Mouse (Mus musculus): ENCODE results near the gene Etv3. TPM values are rescaled to one million over a fixed set of nuclear protein-coding genes. Genes with fewer than 3 reads are reported as not detected.

The Etv3 gene
- polyA plus RNA-seq, 1 experiment from 2014 or later, result 9.6 TPM

GRCm38 (mm10) chr3:87504330-87504729 is 20.9 kb upstream of the Etv3 start:
- peaks cover 10% of the 10 kb centered on the region for H3K4me1 ChIP-seq (replicated peaks)
- no peaks in the 10 kb centered on the region for H3K36me3 ChIP-seq
- no peaks in the 10 kb centered on the region for H3K9me3 ChIP-seq (replicated peaks)
- H3K4me3 ChIP-seq, result no peak overlapping the region
- no peak overlapping the region for H3K9ac ChIP-seq
- H3K4me2 ChIP-seq, result no peak overlapping the region
- H3K27ac ChIP-seq, result no peak overlapping the region
- no peak for ATAC-seq (replicated peaks; ENCODE audit: insufficient number of reproducible peaks, insufficient read depth, low FRiP score, low read depth)
- WGBS, result 16% methylated on average over 7 of the region's 7 CpGs
- peaks cover 6% of the 10 kb centered on the region; the same call in 1 of the 2 replicates for H3K27me3 ChIP-seq

- 49% methylated on average over 4 of the region's 4 CpGs for WGBS
Observed at GRCm38 (mm10) chr3:87504749-87505425, 20.3 kb upstream of the Etv3 start.

GRCm38 (mm10) chr3:87506456-87507416 is 18.5 kb upstream of the Etv3 start:
- no peaks in the 10 kb centered on the region for H3K9me3 ChIP-seq (replicated peaks)
- H3K27me3 ChIP-seq, result peaks cover 6% of the 10 kb centered on the region; the same call in 1 of the 2 replicates
- H3K27ac ChIP-seq, result no peak overlapping the region
- no peak overlapping the region for H3K4me2 ChIP-seq
- H3K4me1 ChIP-seq (replicated peaks), result peaks cover 17% of the 10 kb centered on the region
- H3K9ac ChIP-seq, result no peak overlapping the region
- 64% methylated on average over 12 of the region's 12 CpGs for WGBS
- ATAC-seq (replicated peaks; ENCODE audit: insufficient number of reproducible peaks, insufficient read depth, low FRiP score, low read depth), result no peak
- no peak overlapping the region for H3K4me3 ChIP-seq
- H3K36me3 ChIP-seq, result no peaks in the 10 kb centered on the region

More at GRCm38 (mm10) chr3:87504749-87505425, 20.3 kb upstream of the Etv3 start:
- Histone ChIP-seq H3K27me3 (peaks cover 6% of the 10 kb centered on the region; the same call in 1 of the 2 replicates), H3K4me3 (no peak overlapping the region), H3K9ac (no peak overlapping the region), H3K4me1 (replicated peaks) (peaks cover 15% of the 10 kb centered on the region), H3K27ac (no peak overlapping the region), H3K4me2 (no peak overlapping the region), H3K36me3 (no peaks in the 10 kb centered on the region), H3K9me3 (replicated peaks) (no peaks in the 10 kb centered on the region)
- ATAC-seq (replicated peaks; ENCODE audit: insufficient number of reproducible peaks, insufficient read depth, low FRiP score, low read depth), result no peak

- Histone ChIP-seq H3K36me3 (no peaks in the 10 kb centered on the region), H3K27ac (no peak overlapping the region), H3K27me3 (peaks cover 6% of the 10 kb centered on the region; the same call in 1 of the 2 replicates), H3K9ac (no peak overlapping the region), H3K4me3 (0 out of 2 replicates have a peak overlapping the region, but pooled peaks have one; percentile 2), H3K4me2 (peak overlapping the region; percentile 53), H3K9me3 (replicated peaks) (no peaks in the 10 kb centered on the region), H3K4me1 (replicated peaks) (peaks cover 30% of the 10 kb centered on the region)
- WGBS, result 26% methylated on average over 17 of the region's 17 CpGs
- ATAC-seq (replicated peaks; ENCODE audit: insufficient number of reproducible peaks, insufficient read depth, low FRiP score, low read depth), result peak; percentile 61; the same call in 1 of the 2 replicates
Observed at GRCm38 (mm10) chr3:87508205-87508901, 16.9 kb upstream of the Etv3 start.

GRCm38 (mm10) chr3:87509061-87509460 is 16.1 kb upstream of the Etv3 start:
- Histone ChIP-seq H3K9ac (no peak overlapping the region; the same call in 1 of the 2 replicates), H3K4me2 (peak overlapping the region; percentile 53; the same call in 1 of the 2 replicates), H3K4me1 (replicated peaks) (peaks cover 30% of the 10 kb centered on the region), H3K9me3 (replicated peaks) (no peaks in the 10 kb centered on the region), H3K27ac (0 out of 2 replicates have a peak overlapping the region, but pooled peaks have one; percentile 26), H3K4me3 (no peak overlapping the region), H3K27me3 (no peaks in the 10 kb centered on the region), H3K36me3 (no peaks in the 10 kb centered on the region)
- WGBS, result 26% methylated on average over 4 of the region's 4 CpGs
- peak; percentile 33 for ATAC-seq (replicated peaks; ENCODE audit: insufficient number of reproducible peaks, insufficient read depth, low FRiP score, low read depth)

- Histone ChIP-seq H3K9ac (no peak overlapping the region), H3K27me3 (no peaks in the 10 kb centered on the region), H3K4me2 (no peak overlapping the region), H3K9me3 (replicated peaks) (no peaks in the 10 kb centered on the region), H3K27ac (no peak overlapping the region), H3K4me1 (replicated peaks) (peaks cover 38% of the 10 kb centered on the region), H3K36me3 (no peaks in the 10 kb centered on the region), H3K4me3 (no peak overlapping the region)
- WGBS, result 93% methylated on average over 9 of the region's 9 CpGs
- no peak for ATAC-seq (replicated peaks; ENCODE audit: insufficient number of reproducible peaks, insufficient read depth, low FRiP score, low read depth)
Observed at GRCm38 (mm10) chr3:87510832-87511231, 14.4 kb upstream of the Etv3 start.

GRCm38 (mm10) chr3:87511971-87512765 is 13.0 kb upstream of the Etv3 start:
- Histone ChIP-seq H3K4me2 (peak overlapping the region; percentile 9; the same call in 1 of the 2 replicates), H3K9ac (no peak overlapping the region), H3K36me3 (no peaks in the 10 kb centered on the region), H3K4me1 (replicated peaks) (peaks cover 49% of the 10 kb centered on the region), H3K27me3 (no peaks in the 10 kb centered on the region), H3K9me3 (replicated peaks) (no peaks in the 10 kb centered on the region), H3K27ac (no peak overlapping the region), H3K4me3 (no peak overlapping the region)
- no peak for ATAC-seq (replicated peaks; ENCODE audit: insufficient number of reproducible peaks, insufficient read depth, low FRiP score, low read depth)
- 16% methylated on average over 16 of the region's 16 CpGs for WGBS

- no peak overlapping the region for H3K9ac ChIP-seq
- ATAC-seq (replicated peaks; ENCODE audit: insufficient number of reproducible peaks, insufficient read depth, low FRiP score, low read depth), result no peak
- H3K9me3 ChIP-seq (replicated peaks), result no peaks in the 10 kb centered on the region
- H3K4me1 ChIP-seq (replicated peaks), result peaks cover 35% of the 10 kb centered on the region
- 13% methylated on average over 13 of the region's 13 CpGs for WGBS
- no peaks in the 10 kb centered on the region for H3K36me3 ChIP-seq
- H3K4me2 ChIP-seq, result peak overlapping the region; percentile 23
- H3K4me3 ChIP-seq, result no peak overlapping the region
- H3K27ac ChIP-seq, result no peak overlapping the region
- no peaks in the 10 kb centered on the region for H3K27me3 ChIP-seq
Observed at GRCm38 (mm10) chr3:87515567-87516081, 9.6 kb upstream of the Etv3 start.

GRCm38 (mm10) chr3:87518425-87518824 is 6.8 kb upstream of the Etv3 start:
- Histone ChIP-seq H3K9ac (no peak overlapping the region), H3K27ac (no peak overlapping the region), H3K36me3 (no peaks in the 10 kb centered on the region), H3K4me1 (replicated peaks) (peaks cover 21% of the 10 kb centered on the region), H3K4me2 (no peak overlapping the region), H3K27me3 (no peaks in the 10 kb centered on the region), H3K4me3 (no peak overlapping the region), H3K9me3 (replicated peaks) (no peaks in the 10 kb centered on the region)
- no peak for ATAC-seq (replicated peaks; ENCODE audit: insufficient number of reproducible peaks, insufficient read depth, low FRiP score, low read depth)

- 59% methylated on average over 4 of the region's 4 CpGs for WGBS
- no peak overlapping the region for H3K4me2 ChIP-seq
Observed at GRCm38 (mm10) chr3:87521126-87521525, 4.1 kb upstream of the Etv3 start.

More at GRCm38 (mm10) chr3:87521126-87521525, 4.1 kb upstream of the Etv3 start:
- Histone ChIP-seq H3K36me3 (no peaks in the 10 kb centered on the region), H3K4me3 (no peak overlapping the region), H3K9me3 (replicated peaks) (no peaks in the 10 kb centered on the region), H3K27ac (no peak overlapping the region), H3K9ac (no peak overlapping the region), H3K4me1 (replicated peaks) (peaks cover 16% of the 10 kb centered on the region), H3K27me3 (no peaks in the 10 kb centered on the region)
- ATAC-seq (replicated peaks; ENCODE audit: insufficient number of reproducible peaks, insufficient read depth, low FRiP score, low read depth), result no peak
